8 mouse cellular contexts compared by ENCODE assay signal in genomic region chr4:62612601-62613501, GRCm38 (mm10). TPM values are rescaled to one million over a fixed set of nuclear protein-coding genes. Genes with fewer than 3 reads are reported as not detected.
DNase-seq lines count a peak whose midpoint lies in the region; ATAC-seq and TF ChIP-seq lines count a peak whose summit lies in the region.

No protein-coding gene starts in this region.

- H3K9me3 ChIP-seq in kidney, postnatal 0 days (replicated peaks; ENCODE audit: low read length), result no peaks in the 10 kb centered on the region
- no peaks in the 10 kb centered on the region for H3K9me3 ChIP-seq in intestine, embryonic 16.5 days (ENCODE audit: control insufficient read depth, low read length)
- no peaks in the 10 kb centered on the region for H3K9me3 ChIP-seq in limb, embryonic 15.5 days

- no peak for ATAC-seq in kidney, postnatal 0 days (replicated peaks; ENCODE audit: low FRiP score, low read depth)
- ATAC-seq in intestine, embryonic 16.5 days, result peak; percentile 41
- ATAC-seq in limb, embryonic 15.5 days (ENCODE audit: insufficient number of reproducible peaks, low FRiP score, low TSS enrichment, low read depth), result no peak
- no peak for ATAC-seq in erythroblast, adult 5-6 weeks (replicated peaks; ENCODE audit: low FRiP score, poor library complexity, severe bottlenecking)

- H3K4me1 ChIP-seq in kidney, postnatal 0 days (replicated peaks; ENCODE audit: insufficient read depth, low read length), result peaks cover 19% of the 10 kb centered on the region
- peaks cover 21% of the 10 kb centered on the region for H3K4me1 ChIP-seq in intestine, embryonic 16.5 days (ENCODE audit: control insufficient read depth, insufficient read depth, low read length)
- H3K4me1 ChIP-seq in limb, embryonic 15.5 days, result peaks cover 36% of the 10 kb centered on the region

- H3K27ac ChIP-seq in kidney, postnatal 0 days, result peak overlapping the region; percentile 54; the same call in 1 of the 2 replicates
- H3K27ac ChIP-seq in intestine, embryonic 16.5 days (ENCODE audit: low read length), result peak overlapping the region; percentile 72
- H3K27ac ChIP-seq in limb, embryonic 15.5 days, result peak overlapping the region; percentile 75

- no peak for TF ChIP-seq CTCF in kidney, postnatal 0 days (IDR thresholded peaks at IDR 0.05; ENCODE audit: low read depth)

- H3K4me2 ChIP-seq in kidney, postnatal 0 days (ENCODE audit: low read length), result peak overlapping the region; percentile 21; the same call in 1 of the 2 replicates
- no peak overlapping the region for H3K4me2 ChIP-seq in intestine, embryonic 16.5 days (ENCODE audit: low read depth, low read length)
- peak overlapping the region; percentile 22 for H3K4me2 ChIP-seq in limb, embryonic 15.5 days

- H3K4me3 ChIP-seq in kidney, postnatal 0 days (replicated peaks; ENCODE audit: low read depth, low read length), result no peak overlapping the region
- H3K4me3 ChIP-seq in intestine, embryonic 16.5 days (ENCODE audit: low read length), result no peak overlapping the region
- H3K4me3 ChIP-seq in limb, embryonic 15.5 days, result no peak overlapping the region

- DNase-seq in kidney, postnatal 0 days (ENCODE audit: low spot score), result peak; percentile 67
- no peak for DNase-seq in kidney, postnatal 14 days
- peak; percentile 56 for DNase-seq in fibroblast of lung, adult 2 months (ENCODE audit: low read depth)
- DNase-seq in right cerebral cortex, adult 18-20 months, result peak; percentile 87
- DNase-seq in spleen, postnatal 4 days (ENCODE audit: low spot score in 2 of 2), result no peak

- H3K27me3 ChIP-seq in kidney, postnatal 0 days (ENCODE audit: insufficient read depth, low read length), result no peaks in the 10 kb centered on the region; the same call in 1 of the 2 replicates
- H3K27me3 ChIP-seq in intestine, embryonic 16.5 days (replicated peaks; ENCODE audit: control insufficient read depth, insufficient read depth, low read length), result no peaks in the 10 kb centered on the region
- no peaks in the 10 kb centered on the region for H3K27me3 ChIP-seq in limb, embryonic 15.5 days

- H3K36me3 ChIP-seq in kidney, postnatal 0 days (ENCODE audit: insufficient read depth, low read length), result no peaks in the 10 kb centered on the region
- H3K36me3 ChIP-seq in intestine, embryonic 16.5 days (ENCODE audit: control insufficient read depth, insufficient read depth, low read length), result no peaks in the 10 kb centered on the region
- no peaks in the 10 kb centered on the region for H3K36me3 ChIP-seq in limb, embryonic 15.5 days

- no peak overlapping the region; the same call in 1 of the 2 replicates for H3K9ac ChIP-seq in kidney, postnatal 0 days (ENCODE audit: low read depth, low read length)
- peak overlapping the region; percentile 39; the same call in 1 of the 2 replicates for H3K9ac ChIP-seq in intestine, embryonic 16.5 days (ENCODE audit: low read depth, low read length)
- no peak overlapping the region for H3K9ac ChIP-seq in limb, embryonic 15.5 days

- 24% methylated on average over 22 of the region's 22 CpGs for WGBS in kidney, postnatal 0 days
- WGBS in intestine, embryonic 16.5 days, result 37% methylated on average over 22 of the region's 22 CpGs
- WGBS in limb, embryonic 15.5 days, result 19% methylated on average over 22 of the region's 22 CpGs

RNA-seq across cellular contexts. Expression of gene Rgs3, which starts 53.2 kb away (rescaled TPM):
- polyA plus RNA-seq in kidney, postnatal 0 days (2015; fragmentation: Nextera tagmentation; extraction: Ambion mirVana), result 41.4 and 44.3 TPM in 2 replicates
- 46.0 and 47.6 TPM in 2 replicates for polyA plus RNA-seq in intestine, embryonic 16.5 days (2015; fragmentation: Nextera tagmentation; extraction: Ambion mirVana)
- 59.4 and 62.3 TPM in 2 replicates for polyA plus RNA-seq in limb, embryonic 15.5 days (2015; fragmentation: Nextera tagmentation; extraction: Ambion mirVana)
- total RNA-seq in erythroblast, adult 5-6 weeks (2015; ENCODE audit: low replicate concordance), result 13.4 and 18.8 TPM in 2 replicates
- 2.5 and 4.5 TPM in 2 replicates for total RNA-seq in erythroblast, adult 5-6 weeks (2017; ENCODE audit: low replicate concordance)

Comparison
In these comparisons a context has a peak if more than half of its experiments do, and no peak if none do; other contexts are left out.
1. DNase-seq: peak in kidney, postnatal 0 days (single experiment), fibroblast of lung, adult 2 months (single experiment) and right cerebral cortex, adult 18-20 months (single experiment); none in kidney, postnatal 14 days (single experiment) and spleen, postnatal 4 days (0 of 2).
2. Peak in every context shown above with its lines, with median percentiles within 50 percentile points of each other: H3K27ac ChIP-seq.